Mouse (Mus musculus) WW6 (cell line): ENCODE results near the gene Tspan33.

ENCODE experiments used
- DNase-seq: peaks from one replicate; pipeline ENCODE4 v3.0.0-alpha.2; 2013; ENCODE audit warnings: low read depth, low spot score

The Tspan33 gene

GRCm38 (mm10) chr6:29697548-29697947 is 3.5 kb downstream of the Tspan33 start:
- DNase-seq = no peak

DNA sequence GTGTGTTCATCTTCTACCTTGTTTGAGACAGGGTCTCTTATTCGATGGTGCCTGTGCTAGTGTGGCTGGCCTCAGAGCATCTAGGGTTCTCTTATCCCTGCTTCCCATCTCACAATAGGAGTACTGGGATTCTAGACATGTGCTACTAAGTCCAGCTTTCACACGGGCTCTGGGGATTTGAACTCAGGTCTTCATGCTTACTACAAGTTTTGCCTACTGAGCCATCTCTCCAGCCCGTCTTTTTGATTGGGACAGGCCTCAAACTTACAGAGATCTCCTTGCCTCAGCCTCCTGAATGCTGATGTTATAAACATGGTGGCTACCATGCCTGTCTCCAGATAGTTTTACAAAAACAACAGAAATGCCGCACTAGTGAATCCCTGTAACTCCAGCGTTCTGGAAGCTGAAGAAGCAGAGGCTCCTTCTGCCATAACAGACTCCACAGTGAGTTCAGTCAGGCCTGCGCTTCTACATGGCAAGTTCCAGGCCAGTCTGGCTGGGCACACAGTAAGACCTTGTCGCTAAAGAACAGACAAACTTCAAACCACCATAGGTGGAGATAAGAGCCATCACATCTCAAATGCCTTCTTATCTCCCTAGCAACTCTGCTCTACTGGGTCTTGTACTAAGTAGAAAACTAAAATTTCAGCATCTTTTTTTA is 5.2 kb downstream of the Tspan33 start:
- no peak for DNase-seq

- no peak for DNase-seq
These were observed 7.0 kb downstream of the Tspan33 start for GRCm38 (mm10) chr6:29701051-29701450.

DNA sequence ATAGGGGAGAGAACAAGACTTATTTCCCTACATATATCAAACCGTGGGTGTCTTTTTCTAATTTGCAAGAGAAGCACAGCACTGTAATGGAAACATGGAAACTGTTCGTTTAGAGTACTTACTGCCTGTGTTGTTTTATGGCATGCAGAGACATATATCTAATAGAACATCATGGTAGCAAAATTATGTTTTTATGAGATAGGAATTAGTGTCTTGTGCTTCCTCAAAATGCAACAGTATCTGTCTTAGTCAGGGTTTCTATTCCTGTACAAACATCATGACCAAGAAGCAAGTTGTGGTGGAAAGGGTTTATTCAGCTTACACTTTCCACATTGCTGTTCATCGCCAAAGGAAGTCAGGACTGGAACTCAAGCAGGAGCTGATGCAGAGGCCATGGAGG is 8.1 kb downstream of the Tspan33 start:
- no peak for DNase-seq

- DNase-seq = no peak
These were observed 10.1 kb downstream of the Tspan33 start for GRCm38 (mm10) chr6:29704143-29704542.

GRCm38 (mm10) chr6:29707902-29708301 is 13.9 kb downstream of the Tspan33 start:
- DNase-seq = no peak

GRCm38 (mm10) chr6:29711318-29711717 is 17.3 kb downstream of the Tspan33 start:
- DNase-seq = no peak

DNA sequence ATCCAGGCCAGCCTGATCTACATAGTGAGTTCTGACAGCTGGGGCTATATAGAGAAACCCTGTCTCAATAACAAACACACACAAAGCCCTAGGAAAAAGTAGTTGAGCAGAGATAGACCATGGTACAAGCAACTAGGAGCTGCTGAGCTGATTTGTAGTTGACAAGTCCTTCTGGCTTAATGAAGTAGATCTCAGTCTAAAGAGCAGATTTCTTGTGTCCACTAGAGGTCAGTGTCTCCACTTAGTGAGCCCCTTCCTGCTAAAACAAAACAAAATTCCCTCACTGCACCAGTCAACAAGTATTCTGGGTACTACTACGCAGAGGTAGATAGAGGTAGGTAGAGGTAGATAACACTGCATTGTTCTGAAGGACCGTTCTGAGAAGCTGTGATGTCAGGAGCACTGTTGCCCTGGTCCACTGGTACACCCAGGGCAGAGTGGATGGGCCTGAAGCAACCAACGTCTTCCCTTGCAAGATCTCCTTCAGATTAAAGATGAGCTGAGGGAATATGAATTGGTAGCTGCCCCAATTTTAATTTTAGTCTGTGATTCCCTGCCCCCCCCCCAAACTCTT is 18.1 kb downstream of the Tspan33 start:
- no peak for DNase-seq

- no peak for DNase-seq
These were observed 22.8 kb downstream of the Tspan33 start for GRCm38 (mm10) chr6:29716624-29717365.

- DNase-seq = no peak
These were observed 23.5 kb downstream of the Tspan33 start for GRCm38 (mm10) chr6:29717541-29717940.

DNA sequence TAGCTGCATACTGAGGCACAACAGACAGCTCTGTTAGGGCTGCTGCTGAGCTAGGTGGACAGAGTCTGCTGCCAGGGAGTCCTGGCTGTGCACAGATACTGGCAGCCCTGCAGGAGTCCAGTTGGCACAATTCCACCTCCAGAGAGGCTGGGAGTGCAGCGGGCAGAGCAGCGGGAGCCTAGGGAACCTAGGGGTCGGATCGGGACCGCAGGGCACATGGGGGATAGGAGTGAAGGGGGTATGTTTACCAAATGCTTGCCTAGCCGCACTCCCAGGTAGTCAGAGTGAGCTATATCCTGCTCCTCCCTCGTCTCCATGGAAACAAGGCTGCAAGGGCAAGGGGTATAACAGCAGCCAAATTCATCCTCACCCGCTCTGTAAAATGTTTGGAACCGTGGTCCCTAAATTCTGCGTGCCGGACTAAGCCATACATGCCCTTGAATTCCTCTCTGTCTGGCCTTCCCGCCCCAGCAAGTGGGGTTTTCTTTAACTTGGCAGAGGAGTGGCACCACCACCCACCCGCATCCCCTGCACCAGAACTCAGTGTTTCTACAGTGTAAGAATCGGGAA is 24.0 kb downstream of the Tspan33 start:
- DNase-seq = no peak

GRCm38 (mm10) chr6:29718894-29719329 is 24.9 kb downstream of the Tspan33 start:
- DNase-seq = no peak

- no peak for DNase-seq
These were observed 27.9 kb downstream of the Tspan33 start for GRCm38 (mm10) chr6:29721890-29722289.

- DNase-seq = no peak
These were observed 32.7 kb downstream of the Tspan33 start for GRCm38 (mm10) chr6:29726576-29727200.

DNA sequence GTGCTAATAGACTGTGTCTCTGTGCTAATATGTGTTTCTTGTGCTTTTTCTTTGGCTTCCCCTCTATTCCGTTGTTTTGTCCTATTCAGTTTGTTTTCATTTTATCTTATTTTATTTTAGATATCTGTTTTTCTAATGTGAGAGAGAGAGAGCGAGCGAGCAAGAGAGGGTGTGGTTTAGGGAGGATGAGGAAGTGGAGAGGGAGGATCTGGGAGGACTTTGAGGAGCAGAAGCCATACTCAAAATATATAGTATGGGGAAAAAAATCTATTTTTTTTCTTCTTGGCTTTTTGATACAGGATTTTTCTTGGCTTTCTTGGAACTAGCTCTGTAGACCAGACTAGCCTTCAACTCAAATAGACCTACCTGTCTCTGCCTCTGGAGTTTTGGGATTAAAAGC is 34.0 kb downstream of the Tspan33 start:
- no peak for DNase-seq

- no peak for DNase-seq
These were observed 35.5 kb downstream of the Tspan33 start for GRCm38 (mm10) chr6:29729491-29729890.

GRCm38 (mm10) chr6:29735336-29735688 is 41.3 kb downstream of the Tspan33 start, which contains the start of gene Smo:
TSS of gene Smo (plus strand) at chr6:29735503.
- DNase-seq = peak; percentile 52

DNA sequence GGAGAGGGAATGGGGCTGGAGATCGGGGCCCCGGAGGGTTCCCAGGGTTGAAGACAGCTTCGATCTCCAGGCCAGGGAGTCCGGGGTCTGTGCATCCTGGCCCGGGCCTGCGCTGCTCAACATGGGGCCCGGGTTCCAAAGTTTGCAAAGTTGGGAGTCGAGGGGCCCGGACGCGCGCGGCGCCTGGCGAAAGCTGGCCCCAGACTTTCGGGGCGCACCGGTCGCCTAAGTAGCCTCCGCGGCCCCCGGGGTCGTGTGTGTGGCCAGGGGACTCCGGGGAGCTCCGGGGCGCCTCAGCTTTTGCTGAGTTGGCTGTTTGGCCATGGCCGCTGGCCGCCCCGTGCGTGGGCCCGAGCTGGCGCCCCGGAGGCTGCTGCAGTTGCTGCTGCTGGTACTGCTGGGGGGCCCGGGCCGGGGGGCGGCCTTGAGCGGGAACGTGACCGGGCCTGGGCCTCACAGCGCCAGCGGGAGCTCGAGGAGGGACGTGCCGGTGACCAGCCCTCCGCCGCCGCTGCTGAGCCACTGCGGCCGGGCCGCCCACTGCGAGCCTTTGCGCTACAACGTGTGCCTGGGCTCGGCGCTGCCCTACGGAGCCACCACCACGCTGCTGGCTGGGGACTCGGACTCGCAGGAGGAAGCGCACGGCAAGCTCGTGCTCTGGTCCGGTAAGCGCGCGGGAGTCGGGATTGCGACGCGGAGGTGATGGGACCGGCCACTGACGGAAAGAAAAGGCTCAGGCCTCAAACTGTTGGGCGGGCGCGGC is 41.8 kb downstream of the Tspan33 start:
- DNase-seq = no peak

- no peak for DNase-seq
These were observed 42.8 kb downstream of the Tspan33 start for GRCm38 (mm10) chr6:29736610-29737458.

- no peak for DNase-seq
These were observed 57.6 kb downstream of the Tspan33 start for GRCm38 (mm10) chr6:29751466-29752152.
